Mouse (Mus musculus) 3134 (cell line): Measurements from ENCODE around the gene Oosp3.

Experiments used
- DNase-seq: peaks from one replicate; pipeline ENCODE4 v3.0.0-alpha.2; 2011; ENCODE audit warnings: low spot score; ENCODE audit not compliant: insufficient read length; ENCODE audit errors: extremely low read depth

The Oosp3 gene

DNA sequence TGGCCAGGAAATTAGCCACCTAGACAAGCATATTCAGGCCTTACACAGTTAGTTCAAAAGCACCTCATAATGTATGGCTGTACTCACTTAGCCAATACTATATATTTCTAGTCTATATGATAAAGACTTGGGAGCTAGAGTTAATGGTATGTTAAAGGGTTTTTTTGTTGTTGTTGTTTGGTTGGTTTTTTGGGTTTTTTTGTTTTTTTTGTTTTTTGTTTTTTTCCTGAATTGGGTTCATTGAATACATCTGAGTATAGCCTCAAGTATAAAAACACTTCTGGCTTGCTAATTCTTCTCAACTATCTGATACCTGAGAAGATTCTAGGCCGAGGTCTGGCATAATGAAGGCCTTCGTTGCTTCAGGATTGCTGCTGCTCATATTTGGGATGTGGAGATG lies at the start of gene Oosp3:
TSS of gene Oosp3 (plus strand) at position 301 of the 400 bp plus-strand sequence.
- no peak for DNase-seq

DNA sequence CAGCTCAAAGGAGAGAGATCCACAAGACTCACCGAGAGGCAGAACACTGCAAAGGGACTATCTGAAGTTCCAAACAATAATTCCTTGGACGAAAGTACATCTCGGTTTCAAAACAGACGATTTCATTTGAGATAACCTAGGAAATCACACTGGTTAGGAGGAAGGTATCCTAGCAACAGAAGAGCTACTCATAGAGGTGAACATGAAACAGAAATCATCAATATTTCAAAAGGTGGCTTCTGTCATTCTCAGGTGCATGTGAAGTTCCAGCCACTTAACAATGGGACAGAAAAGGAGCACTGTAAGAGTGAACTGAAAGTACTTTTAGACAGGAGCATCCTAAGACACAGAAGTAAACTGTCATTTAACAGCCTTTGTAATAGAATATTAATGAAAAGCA lies 47.3 kb upstream of the Oosp3 start:
- no peak for DNase-seq

DNA sequence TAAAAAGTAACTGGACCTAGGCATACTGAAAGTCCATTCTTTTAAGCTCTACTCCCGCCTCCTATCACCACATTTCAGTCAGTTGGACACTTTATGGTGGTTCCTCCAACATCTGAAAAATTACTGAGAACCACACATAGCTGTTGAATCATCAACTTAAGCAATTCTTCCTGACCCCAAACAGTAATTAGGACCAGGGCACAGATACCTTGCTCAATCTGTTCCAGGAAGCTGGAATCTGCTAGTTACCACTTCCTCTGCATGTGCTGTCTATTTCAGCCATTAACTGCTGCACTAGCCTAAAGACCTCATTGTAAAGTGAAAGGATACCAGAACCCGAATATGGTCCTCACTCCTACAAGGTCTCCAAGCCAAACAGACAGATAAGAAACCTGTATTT lies 37.7 kb upstream of the Oosp3 start:
- DNase-seq = no peak

DNA sequence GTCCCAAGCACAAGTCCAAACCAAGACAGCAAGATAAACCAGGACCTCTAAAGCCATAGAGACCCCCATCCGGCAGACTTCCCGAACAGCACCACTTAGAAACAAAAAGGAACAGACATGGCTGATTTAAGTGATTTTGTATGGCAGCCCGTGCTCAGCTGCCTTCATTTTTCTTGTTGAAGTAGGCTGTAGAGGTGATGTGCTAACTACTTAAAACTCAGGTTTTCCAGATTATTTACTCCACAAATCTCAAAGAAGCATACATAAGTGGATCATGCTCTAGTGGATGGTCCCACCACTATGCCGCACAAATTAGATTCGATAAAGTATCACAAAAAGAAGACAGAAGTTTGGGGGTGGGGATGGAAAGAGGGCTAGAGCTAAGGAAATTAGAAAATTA lies 36.4 kb upstream of the Oosp3 start, which contains the start of gene Oosp2:
TSS of gene Oosp2 (minus strand) at position 101 of the 400 bp plus-strand sequence.
- no peak for DNase-seq

DNA sequence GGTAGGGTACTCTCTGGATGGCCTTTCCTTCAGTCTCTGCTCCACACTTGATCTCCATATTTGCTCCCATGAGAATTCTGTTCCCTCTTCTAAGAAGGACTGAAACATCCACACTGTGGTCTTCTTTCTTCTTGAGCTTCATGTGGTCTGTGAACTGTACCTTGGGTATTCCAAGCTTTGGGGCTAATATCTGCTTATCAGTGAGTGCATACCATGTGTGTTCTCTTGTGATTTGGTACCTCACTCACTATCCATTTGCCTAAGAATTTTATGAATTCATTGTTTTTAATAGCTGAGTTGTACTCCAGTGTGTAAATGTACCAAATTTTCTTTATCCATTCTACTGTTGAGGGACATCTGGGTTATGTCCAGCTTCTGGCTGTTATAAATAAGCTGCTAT lies 35.3 kb upstream of the Oosp3 start:
- no peak for DNase-seq

DNA sequence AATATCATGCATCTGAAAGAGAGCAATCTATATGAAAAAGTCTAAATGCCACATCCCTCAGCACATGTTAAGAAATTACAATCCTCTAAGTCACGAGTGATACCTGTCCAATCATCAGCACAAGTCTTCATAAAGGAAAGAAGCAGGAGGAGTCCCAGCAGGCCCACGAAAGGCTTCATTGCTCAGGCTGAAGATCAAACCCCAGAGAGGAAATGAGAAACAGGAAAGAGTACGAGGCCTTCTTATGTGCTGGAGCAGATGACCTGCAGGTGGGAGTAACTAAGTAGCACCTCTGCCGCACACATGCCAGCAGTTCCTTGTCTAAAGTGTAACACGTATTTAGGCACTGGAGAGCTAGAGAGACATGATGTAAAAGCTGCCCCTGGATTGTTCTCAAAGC lies 6.0 kb upstream of the Oosp3 start, which contains the start of gene Oosp1:
TSS of gene Oosp1 (minus strand) at position 312 of the 400 bp plus-strand sequence.
- DNase-seq = no peak

DNA sequence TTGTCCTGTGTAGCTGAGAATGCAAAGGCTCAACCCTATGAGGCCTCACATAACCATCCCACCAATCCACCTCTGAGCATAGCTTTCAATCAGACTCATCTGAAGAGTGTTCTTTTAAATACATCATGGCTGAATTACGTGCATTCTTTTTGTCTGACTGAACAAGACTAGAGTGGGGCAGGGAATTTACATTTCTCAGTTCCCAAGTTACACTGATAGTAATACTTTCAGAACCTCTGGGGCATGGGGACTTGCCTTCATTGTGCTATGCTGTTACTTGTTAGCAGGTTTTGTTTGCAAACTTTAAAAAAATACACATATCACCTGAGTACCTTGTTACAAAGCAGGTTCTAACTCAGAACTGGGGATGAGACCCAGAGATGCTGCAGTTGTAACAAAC lies 5.4 kb upstream of the Oosp3 start:
- DNase-seq = no peak

DNA sequence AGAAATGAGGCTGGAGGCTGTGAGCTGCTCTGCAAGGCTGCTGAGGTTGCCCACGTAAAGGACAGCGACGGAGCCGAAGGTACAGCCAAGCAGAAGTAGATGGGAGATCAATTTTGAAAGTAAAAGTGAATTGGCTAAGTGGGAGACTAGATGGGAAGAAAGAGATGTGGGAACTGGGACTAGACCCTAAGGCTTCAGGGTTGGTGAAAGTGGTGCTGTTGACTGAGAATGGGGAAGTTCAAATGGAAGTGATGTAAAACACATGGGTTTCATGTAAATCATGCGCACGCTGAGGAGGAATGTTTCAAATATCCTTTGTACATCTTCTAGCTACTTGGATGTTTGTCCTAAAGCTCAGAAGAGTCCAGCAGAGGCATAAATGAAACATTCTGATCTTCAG lies 1.5 kb downstream of the Oosp3 start:
- DNase-seq = no peak

DNA sequence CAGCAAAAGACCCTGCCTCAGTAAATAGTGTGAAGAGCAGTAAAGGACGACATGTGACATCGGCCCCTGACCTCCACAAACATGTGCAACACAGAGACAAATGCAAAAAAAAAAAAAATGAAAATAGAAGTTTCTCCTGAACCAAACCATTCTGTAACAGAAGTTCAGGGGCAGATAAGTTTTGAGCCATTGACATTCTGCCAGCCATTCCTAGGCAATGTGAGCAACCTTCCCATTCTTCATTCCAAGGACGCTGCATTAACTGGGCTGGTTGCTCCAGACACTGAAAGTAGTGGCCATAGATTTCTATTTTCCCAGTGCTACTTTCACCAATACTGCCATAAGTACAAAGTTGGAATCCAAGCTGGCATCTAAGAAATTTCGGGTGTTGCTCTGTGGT lies 15.6 kb downstream of the Oosp3 start:
- no peak for DNase-seq

DNA sequence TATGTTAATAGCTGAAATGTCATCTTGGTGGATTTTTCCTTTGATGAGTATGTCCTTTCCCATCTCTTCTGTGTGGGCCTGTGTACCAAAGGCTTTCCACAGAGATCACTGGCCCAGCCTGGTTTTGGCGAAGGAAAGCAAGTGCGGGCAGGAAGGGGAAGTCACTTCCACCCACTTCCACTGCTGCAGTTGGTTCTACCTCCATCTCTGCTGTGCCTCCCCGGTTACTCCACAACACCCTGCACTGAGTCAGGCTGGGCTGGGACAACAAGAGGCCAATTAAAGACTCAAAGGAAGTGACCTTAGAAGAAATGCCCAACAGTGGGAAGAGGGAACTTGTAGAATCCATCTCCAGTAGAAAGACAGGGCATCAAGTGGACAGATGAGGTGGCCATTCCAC lies 23.2 kb downstream of the Oosp3 start:
- DNase-seq = no peak

DNA sequence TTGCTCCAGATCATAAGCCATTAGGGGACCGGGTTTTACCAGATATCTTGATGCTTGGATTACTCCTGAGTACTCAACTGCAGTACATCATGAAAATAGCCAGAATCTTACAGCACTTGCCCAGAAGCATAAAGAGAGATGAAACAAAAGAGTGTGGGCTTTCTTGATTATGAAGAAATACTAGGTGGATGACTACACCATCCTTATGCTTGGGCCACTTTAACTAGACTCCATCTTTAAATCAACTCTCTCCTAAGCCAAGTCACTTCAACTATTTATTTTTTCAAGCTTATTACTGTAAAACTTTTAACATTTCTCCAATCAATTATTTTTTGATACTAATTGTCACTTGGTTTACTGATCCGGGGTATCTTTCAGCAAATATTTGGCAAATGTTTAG lies 27.0 kb downstream of the Oosp3 start:
- no peak for DNase-seq

DNA sequence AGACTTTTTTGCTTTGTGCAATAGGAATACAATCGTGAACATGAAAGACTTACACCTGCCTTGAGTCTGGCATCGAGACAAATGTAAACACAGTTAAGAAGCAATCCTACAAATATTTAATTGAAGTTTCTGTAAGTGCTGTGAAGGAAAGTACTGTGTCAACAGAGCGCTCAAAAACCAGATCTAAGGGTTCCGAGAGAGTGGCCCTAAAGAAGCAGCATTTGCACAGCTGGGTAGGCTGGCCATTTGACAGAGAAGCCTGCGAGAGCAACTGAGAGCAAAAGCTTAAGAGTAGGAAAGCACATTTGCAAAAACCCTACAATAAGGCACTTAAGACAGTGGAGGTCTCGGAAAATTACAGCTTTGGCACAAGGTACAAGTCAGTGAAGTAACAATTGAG lies 27.4 kb downstream of the Oosp3 start:
- DNase-seq = no peak

DNA sequence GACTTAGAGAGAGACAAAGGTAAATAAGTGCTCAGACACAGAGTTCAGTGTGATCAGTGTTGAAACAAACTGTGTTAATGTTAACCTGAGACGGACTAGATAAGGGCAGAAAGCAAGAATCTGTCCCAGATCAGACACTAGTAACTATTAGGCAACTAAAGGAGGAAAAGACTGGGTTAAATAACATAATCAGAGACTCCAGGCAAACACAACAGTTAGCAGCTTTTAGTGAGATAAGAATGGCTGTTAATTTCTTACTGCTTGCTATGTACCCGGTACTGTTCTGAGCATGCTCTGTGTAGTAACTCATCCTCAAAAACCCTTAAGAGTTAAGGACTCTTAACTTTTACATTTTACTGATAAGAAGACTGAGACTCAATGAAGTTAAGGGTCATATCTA lies 29.1 kb downstream of the Oosp3 start:
- no peak for DNase-seq

DNA sequence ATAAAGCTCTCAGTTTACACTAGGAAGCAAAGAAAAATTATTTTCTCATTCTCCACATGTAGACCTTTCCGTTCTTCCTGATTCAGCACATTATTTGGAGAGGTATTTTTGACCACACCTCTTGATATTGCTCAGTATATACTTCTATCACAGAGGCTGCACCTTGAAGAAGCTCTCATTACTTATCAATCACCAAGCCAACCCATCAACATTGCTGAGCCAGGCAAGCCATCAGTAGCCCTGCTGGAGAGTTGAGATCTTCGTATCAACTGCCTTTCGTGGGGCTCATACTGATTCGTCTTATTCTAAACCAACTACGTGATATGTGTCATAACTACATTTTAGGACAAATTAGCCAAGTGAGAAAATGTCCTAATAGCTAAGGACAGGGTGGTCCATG lies 30.4 kb downstream of the Oosp3 start:
- no peak for DNase-seq

DNA sequence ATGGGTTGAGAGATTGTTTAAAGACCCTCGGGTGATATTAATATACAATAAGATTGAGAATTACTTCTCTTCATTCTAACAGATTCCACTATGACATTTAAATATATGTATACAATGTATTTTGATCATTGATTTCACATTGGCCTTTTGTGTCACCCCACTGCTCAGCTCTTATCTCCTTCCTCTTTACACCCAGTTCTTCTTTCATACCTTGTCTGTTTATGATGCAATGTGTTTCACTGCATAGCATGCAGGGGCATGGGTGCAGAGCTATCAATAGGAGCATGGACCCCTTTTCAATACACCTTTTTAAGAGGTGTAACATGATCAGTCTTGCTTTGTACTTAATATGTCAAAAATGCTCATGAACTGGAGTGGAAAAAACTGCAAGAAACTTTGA lies 33.4 kb downstream of the Oosp3 start:
- no peak for DNase-seq

DNA sequence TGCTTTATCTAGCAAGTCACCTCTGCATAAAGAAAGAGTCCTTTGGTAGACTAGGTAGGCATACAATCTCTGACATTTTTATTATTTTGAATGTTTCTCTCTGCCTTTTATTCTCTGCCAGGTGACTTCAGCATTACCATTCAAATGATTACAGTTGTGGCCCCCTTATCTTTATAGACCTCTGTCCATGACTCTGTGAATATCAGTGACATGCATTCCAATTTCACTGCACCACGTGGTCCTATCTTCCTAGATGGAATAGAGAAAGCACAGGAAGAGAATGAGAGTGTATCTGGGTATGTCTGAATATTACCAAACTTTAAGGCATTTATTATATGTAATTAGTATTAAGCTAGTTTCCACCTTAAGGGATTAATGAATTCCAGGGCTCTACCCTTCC lies 39.6 kb downstream of the Oosp3 start:
- DNase-seq = no peak

DNA sequence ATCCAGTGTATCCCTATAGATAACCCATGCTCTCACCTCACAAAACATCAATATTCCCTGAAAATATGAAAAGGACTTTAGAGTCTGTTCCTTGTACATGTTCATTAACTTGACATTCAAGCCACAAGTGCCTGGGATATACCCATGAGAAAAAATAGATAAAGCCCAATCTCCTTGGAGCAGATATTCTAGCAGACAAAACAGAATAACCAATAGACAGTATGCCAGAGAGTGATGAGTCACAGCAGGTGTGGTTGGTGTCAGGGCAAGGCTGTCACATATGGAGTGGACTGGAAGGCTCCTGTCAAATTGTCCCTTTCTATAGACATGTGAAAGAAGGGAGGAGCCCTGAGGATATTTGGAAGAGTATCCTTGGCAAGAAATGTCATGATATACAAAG lies 48.8 kb downstream of the Oosp3 start:
- DNase-seq = no peak

DNA sequence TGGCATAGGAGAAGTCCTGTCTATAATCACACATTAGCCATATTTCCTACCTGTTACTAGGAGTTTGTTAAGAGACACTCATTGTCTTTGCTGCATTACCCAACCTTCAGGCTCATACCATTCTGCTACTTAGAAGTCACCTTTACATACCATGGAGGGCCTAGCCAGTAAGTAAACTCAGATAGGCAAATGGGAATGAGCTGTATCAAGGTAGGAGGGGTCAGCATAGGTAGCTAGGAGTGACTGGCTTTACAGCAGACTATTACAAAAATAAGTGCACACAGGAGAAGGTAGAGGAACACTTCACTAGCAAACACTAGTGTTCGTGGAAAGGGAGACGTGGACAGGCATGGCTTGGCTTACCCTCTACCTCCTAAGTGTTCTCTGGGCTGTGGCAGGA lies 50.4 kb downstream of the Oosp3 start, which contains the start of gene Gif:
TSS of gene Gif (plus strand) at position 257 of the 400 bp plus-strand sequence.
- no peak for DNase-seq
